Mouse (Mus musculus) lung, adult 2 months (tissue): ENCODE measurements around the gene Hspa1b.

ENCODE experiments used
- CTCF ChIP-seq: fragments of 200-500 bp; IDR thresholded peaks from 2 replicates; pipeline ENCODE4 v1.5.1; 2011; ENCODE audit warnings: mild to moderate bottlenecking, low read length, control low read depth; ENCODE audit not compliant: insufficient read depth
- POLR2A ChIP-seq: fragments of 200-500 bp; IDR thresholded peaks from 2 replicates; pipeline ENCODE4 v1.6.1; 2011; ENCODE audit warnings: low read depth, mild to moderate bottlenecking, control low read depth, low read length, borderline replicate concordance; ENCODE audit errors: extremely low read depth

GRCm38 (mm10) chr17:34956340-34956739 is 2.7 kb downstream of the Hspa1b start:
- TF ChIP-seq CTCF = no peak
- no peak for TF ChIP-seq POLR2A
